Mouse (Mus musculus): ENCODE results near the gene Slc5a3.
A peak's percentile ranks its signal among the peaks of the same experiment; 100 is the strongest.

Slc5a3 gene

DNA sequence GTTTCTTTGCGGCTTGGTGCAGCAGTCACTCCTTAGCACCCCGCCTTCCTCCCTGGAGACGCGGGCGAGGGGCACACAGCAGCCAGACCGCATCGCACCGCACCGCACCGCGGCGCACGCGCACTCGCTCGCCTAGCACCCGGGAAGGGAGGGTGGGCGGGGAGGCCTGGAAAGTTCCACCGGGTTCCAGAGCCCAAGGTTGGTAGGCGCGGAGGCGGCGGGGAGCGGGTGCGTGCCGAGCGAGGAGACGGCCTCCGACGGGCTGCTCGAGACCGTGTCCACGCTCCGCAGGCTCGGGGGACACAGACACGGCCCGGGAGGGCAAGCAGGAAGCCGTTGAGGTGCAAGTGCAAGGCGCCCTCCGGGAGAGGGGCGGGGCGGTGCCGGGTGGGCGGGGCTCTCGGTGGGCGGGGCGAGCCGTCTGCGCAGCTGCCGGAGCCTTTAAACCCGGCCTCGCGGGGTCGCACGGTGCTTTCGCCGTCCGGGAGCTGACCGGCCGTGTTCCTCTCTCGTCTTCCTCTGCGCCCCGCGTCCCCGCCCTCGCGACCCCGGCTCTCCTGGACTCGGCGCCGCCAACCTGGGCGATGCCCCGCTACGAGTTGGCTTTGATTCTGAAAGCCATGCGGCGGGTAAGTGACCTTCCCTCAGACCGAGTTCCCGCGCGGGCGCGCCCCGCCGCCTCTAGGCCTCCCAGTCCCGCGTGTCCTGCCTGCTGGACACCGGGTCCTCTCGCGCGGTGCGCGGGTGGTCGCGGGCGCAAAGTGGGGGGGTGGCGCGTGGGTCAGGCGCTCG, at the start of gene Slc5a3, which contains the start of the genes Mrps6 and Gm49711:
Gene Slc5a3 (plus strand): TSS at position 471 of the 792 bp plus-strand sequence.
Gene Mrps6 (plus strand): TSS at position 419 of the 792 bp plus-strand sequence.
Gene Gm49711 (plus strand): TSS at position 465 of the 792 bp plus-strand sequence.
- peak; percentile 74 for DNase-seq (ENCODE audit: low spot score)

DNA sequence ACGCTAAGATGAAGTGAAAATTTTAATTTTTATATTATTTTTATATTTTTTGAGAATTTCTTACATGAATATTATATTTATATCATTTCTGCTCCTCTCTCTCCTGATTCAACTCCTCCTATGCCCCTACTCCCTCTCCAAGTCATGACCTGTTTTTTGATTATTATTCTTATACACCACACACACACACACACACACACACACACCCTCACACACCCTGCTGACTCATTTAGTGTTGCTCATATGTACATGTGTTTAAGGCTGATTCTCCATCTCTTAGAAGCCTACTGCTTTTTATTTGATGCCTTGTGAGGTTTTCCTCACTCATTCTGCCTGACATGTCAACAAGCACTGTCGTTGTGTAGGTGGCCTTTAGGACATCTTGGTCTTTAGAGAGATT, 48.5 kb upstream of the Slc5a3 start:
- DNase-seq (ENCODE audit: low spot score) = no peak

DNA sequence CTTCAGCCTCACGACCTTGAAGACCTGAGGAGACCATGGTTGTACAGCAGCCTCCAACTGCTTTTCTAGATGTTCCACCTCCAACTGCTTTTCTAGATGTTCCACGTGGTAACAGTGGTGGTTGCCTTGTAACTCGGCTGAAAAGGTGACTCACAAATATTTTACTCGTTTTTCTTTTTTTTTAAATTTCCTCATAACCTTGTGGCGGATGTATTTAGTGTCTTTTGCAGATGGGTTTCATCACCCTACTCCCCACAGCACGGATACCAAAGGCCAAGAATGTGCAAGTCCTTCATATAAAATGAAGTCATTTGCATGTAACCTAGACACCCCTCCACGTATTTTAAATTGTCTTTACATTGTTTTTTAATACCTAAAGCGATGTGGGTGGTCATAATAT, 41.3 kb upstream of the Slc5a3 start:
- no peak for DNase-seq (ENCODE audit: low spot score)

DNA sequence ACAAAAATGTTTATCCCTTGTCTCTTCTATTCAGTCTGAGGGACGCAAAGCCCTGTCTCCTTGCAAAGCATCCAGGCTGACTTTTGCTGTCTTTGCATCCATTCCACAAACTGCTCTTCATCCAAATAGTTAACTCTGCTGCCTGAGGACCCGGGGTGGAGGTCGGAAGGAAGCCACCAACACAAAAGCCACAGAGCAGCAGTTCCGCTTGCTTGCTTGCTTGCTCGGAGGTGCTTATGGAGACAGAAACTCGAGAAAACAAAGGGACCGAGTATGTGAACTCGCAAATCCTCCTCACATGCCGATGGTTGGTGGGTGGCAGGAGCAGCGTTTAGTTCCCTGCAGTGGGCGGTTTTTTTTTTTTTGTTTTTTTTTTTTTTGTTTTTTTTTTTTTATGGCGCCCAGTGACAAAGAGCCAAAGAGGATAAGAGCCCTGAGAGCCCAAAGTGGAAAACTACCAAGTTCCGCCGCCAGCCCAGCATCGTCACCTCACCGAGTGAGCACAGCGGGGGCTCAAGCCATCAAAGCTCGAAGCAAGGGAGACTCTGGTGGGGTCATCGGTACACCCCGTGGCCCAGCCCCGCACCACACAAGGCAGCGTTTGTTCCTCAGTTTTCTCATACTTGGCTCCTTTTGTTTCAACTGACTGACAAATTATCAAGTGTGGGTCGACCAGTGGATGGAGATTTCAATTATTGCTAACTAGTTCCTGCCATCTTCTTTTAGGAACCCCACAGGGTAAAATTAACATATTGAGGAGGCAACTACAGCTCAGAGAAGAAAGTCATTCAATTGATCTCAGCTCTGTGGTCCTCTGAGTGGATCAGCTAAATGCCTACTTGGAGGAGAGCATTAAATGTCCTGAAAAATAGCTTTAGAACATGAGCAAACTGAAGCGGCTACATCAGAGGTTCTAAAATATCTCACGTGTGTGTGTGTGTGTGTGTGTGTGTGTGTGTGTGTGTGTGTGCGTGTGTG, 38.7 kb upstream of the Slc5a3 start:
- no peak for DNase-seq (ENCODE audit: low spot score)

GRCm38 (mm10) chr16:92021656-92022400, 36.3 kb upstream of the Slc5a3 start:
- DNase-seq (ENCODE audit: low spot score) = no peak

DNA sequence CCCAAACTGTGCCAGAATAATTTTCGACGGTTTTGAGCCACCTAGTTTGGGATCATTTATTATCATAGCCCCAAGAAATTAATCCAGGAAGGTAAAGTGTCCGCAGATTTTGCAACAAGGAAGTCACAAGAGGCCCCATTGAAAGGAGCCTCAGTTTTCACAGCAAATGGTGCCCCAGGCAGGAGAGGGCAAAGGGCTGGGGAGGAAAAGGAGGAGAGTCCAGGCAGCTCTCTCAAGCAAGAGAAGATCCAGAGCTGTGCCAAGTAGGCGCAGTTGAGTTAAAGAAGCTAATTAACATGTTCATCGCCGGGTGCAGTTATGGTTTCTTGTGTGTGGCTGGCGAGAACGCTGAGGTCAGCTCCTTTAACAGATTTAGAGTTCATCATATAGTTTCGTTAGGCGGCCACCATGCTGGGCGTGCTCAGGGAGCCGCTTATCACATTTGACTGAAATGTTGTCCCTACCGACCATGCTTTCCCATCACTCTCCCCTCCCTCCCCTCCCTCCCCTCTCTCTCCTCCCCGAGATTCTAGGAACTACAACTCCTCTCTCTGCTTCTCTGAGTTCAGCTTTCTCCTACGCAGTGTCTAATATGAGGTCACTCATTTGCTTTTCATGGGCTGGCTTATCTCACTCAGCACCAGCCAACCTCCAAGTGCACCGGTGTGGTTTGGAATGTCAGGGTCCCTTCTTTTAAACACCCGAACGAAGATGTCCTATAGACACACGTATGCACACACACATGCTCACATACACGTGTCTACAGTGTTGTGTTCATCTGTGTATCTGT, 35.4 kb upstream of the Slc5a3 start:
- DNase-seq (ENCODE audit: low spot score) = no peak

- no peak for DNase-seq (ENCODE audit: low spot score)
These were observed 24.8 kb upstream of the Slc5a3 start for GRCm38 (mm10) chr16:92033286-92033685.

- no peak for DNase-seq (ENCODE audit: low spot score)
These were observed 23.4 kb upstream of the Slc5a3 start for GRCm38 (mm10) chr16:92034676-92035075.

DNA sequence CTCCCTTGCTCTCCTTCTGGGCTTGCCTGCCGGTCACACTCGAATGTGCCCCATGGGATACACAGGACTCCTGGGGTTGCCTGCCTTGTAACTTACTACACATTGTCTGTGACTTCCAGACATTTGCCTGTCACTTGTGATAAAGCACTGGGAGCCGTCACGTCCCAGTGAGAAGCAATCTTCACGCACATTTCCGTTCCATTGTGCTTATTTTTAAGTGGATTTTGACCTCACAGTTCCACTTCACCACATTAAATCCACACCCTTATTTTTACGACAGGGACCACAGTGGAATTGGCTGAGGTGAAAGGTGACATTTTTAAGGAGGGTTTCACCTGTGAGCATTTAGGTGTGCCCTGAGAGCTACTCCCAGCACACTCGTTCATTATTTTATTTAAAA, 21.4 kb upstream of the Slc5a3 start:
- DNase-seq (ENCODE audit: low spot score) = no peak

DNA sequence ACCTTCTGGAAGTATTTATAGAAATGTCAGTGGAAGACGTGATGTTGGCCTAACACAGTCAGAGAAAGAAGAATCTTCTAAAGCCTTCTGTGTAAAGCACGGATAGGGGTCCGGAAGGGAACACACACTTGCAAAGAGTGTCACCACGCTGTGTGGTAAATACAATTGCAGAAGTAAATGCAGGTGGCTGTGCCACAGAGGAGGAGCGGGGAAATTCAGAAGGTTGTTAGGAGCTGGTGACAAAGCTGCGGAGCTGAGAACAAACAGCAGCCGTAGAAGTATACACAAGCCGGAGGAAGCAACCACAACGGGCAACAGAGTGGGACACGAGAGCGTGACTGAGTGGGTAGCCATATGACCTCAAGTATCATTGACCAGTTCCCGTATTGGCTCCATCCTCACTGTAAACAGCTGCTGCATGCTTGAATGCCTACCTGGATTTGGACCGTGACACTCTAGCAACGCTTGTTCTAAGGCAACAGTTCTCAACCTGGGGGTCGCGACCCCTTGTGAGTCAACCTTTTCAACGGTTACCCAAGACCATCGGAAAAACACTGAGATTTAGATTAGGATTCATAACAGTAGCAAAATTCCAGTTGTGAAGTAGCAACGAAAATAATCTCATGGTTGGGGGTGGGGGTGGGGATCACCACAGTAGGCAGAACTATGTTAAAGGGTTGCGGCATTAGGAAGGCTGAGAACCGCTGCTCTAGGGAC, 20.1 kb upstream of the Slc5a3 start:
- DNase-seq (ENCODE audit: low spot score) = no peak

DNA sequence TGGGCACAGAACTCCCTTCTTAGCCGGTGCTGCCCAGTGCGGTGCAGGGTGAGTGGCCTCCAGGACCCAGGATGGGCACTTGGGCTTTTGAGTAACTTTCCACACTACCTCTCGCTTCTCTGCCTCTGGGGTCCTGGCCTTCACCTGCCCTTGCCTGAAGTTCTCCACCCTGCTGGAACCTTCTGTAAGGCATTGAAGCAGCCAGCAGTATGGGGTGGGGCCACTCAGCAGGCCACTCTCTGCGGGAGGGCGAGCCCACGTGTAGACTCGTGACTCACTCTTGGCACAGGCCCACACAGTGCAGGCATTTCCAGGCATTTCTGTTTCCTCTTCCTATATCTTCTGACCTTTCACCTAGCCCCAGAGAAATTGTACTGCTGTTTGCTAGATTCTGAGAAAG, 18.7 kb upstream of the Slc5a3 start:
- no peak for DNase-seq (ENCODE audit: low spot score)

DNA sequence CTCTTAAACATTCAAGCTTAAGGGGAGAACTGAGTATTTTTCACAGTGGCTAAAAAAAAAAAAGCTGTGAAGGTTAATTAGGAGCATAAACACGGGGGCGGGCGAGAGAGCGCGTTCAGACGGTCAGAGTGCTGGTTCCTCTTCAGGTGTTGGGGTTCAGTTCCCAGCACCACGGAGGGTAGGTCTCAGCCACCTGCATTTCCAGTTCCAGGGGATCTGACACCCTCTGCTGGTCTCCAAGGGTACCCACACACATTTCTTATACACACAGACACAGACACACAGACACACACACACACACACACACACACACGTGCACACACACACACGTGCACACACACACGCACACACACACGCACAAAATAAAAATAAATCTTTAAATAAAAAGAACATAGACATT, 18.2 kb upstream of the Slc5a3 start:
- DNase-seq (ENCODE audit: low spot score) = no peak

- DNase-seq (ENCODE audit: low spot score) = no peak
These were observed 6.3 kb upstream of the Slc5a3 start for GRCm38 (mm10) chr16:92051777-92052310.

GRCm38 (mm10) chr16:92052569-92052968, 5.6 kb upstream of the Slc5a3 start:
- no peak for DNase-seq (ENCODE audit: low spot score)

- DNase-seq (ENCODE audit: low spot score) = no peak
These were observed 1.4 kb upstream of the Slc5a3 start for GRCm38 (mm10) chr16:92056711-92057110.

GRCm38 (mm10) chr16:92057456-92057851, 668 bp upstream of the Slc5a3 start:
- DNase-seq (ENCODE audit: low spot score) = no peak

GRCm38 (mm10) chr16:92058644-92059620, 810 bp downstream of the Slc5a3 start:
- no peak for DNase-seq (ENCODE audit: low spot score)

- DNase-seq (ENCODE audit: low spot score) = no peak
These were observed 2.1 kb downstream of the Slc5a3 start for GRCm38 (mm10) chr16:92060213-92060612.

DNA sequence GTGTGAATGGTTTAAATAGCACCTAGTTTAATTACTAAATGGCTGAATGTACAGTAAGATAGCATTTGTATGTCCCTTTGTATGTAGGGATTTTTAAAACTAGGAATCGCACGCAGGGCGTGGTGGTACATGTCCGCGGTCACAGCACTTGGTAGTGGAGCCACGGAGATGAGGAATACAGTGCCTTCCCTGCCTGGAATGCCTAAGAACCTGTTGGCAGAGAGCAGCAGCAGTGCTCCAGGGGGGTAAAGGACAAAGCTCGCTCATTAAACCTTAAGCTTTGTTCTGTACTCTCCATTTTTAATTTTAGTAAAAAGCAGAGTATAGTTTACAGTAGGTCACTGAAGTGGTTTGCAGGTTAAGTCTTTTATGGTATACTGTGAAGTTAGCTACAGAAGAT, 3.5 kb downstream of the Slc5a3 start:
- no peak for DNase-seq (ENCODE audit: low spot score)
